Mouse (Mus musculus) heart, postnatal 0 days (tissue): ENCODE measurements at regions not wholly inside any gene's neighbourhood (a gene's known extent, or its start where the extent isn't known, plus 50 kb on each side); places are given as distances from the start of the nearest gene placed in this dataset.

Source experiments
- ATAC-seq: fragments of 200-750 bp; cut with Nextera tagmentation; 2 replicates; pipeline ENCODE4 v1.8.0; 2017; ENCODE audit warnings: low read depth, moderate number of reproducible peaks, moderate library complexity; ENCODE audit not compliant: insufficient read depth
- DNase-seq: peaks from one replicate; pipeline ENCODE4 v3.0.0-alpha.2; 2016; ENCODE audit warnings: low spot score
- H3K27ac ChIP-seq: fragments of 300-500 bp; sonication (generic); 2 replicates; pipeline ENCODE4 v1.5.1; 2014; ENCODE audit warnings: low read depth, mild to moderate bottlenecking
- H3K27me3 ChIP-seq: fragments of 300-500 bp; sonication (generic); 2 replicates; pipeline ENCODE4 v1.6.1; 2014; ENCODE audit warnings: low read length, mixed read lengths; ENCODE audit not compliant: control insufficient read depth, insufficient read depth
- H3K36me3 ChIP-seq: fragments of 300-500 bp; sonication (generic); replicated peaks from 2 replicates; pipeline ENCODE4 v1.6.1; 2014; ENCODE audit warnings: low read length, mixed read lengths; ENCODE audit not compliant: control insufficient read depth, insufficient read depth
- H3K4me1 ChIP-seq: fragments of 300-500 bp; sonication (generic); 2 replicates; pipeline ENCODE4 v1.6.1; 2014; ENCODE audit warnings: antibody characterized with exemption; ENCODE audit not compliant: control insufficient read depth, insufficient read depth
- H3K4me2 ChIP-seq: fragments of 300-500 bp; sonication (generic); 2 replicates; pipeline ENCODE4 v1.6.1; 2014; ENCODE audit warnings: low read depth, mild to moderate bottlenecking, low read length, moderate library complexity
- H3K4me3 ChIP-seq: fragments of 300-500 bp; sonication (generic); 2 replicates; pipeline ENCODE4 v1.5.1; 2014; ENCODE audit warnings: low read depth, low read length
- H3K9ac ChIP-seq: fragments of 300-500 bp; sonication (generic); replicated peaks from 2 replicates; pipeline ENCODE4 v1.6.1; 2014; ENCODE audit warnings: low read depth, low read length, mixed read lengths
- H3K9me3 ChIP-seq: fragments of 300-500 bp; sonication (generic); replicated peaks from 2 replicates; pipeline ENCODE4 v1.6.1; 2016; ENCODE audit warnings: low read length; ENCODE audit not compliant: control insufficient read depth
- CTCF ChIP-seq: IDR thresholded peaks from 2 replicates; pipeline ENCODE4 v1.5.1; 2016; ENCODE audit warnings: antibody characterized with exemption, control low read depth, low read depth
- EP300 ChIP-seq: IDR thresholded peaks from 2 replicates; pipeline ENCODE4 v1.6.1; 2016; ENCODE audit warnings: antibody characterized with exemption, low read depth
- WGBS: fragments of 180-500 bp; shearing (Covaris S2); extraction: QIAGEN DNeasy Blood & Tissue Kit; methylation state at CpG from one replicate; pipeline ENCODE4 v1.1.7; 2014; 5-methylcytosine and 5-hydroxymethylcytosine counted together

DNA sequence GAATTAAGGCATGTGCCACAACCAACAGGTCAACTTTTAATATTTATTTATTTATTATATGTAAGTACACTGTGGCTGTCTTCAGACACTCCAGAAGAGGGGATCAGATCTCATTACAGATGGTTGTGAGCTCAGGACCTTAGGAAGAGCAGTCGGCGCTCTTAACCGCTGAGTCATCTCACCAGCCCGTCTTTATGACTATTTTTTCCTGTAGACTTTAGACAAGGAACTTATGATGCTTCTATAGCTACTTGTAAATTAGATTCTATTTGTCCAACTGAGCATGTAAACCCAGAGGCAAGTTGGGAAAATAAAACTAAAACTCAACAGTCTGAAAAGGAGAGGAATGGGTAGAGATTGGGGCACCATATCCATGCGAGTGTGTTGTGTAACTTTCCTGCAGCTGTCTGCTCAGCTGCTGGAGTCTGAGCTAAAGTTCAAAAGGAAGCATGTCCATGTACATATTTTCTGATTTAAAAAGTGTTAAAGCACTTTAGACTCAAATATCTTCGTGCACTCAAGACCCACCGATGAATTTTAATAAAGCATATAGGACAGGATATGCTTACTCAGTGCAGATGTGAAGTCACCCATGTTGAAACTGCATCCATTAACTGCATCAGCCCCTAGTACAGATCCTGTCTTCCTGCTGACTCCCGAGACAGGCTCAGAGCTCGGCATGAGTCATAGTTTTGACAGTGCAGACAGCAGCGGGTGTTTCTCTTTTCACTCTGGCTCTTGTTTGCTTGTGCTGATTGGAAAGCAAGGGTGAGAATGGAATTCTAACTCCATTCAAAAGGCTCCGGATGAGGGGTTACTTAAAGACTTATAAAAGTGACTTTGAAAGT, 111.6 kb upstream of the Usp9x start:
- ATAC-seq, result 0 out of 2 replicates have a peak, but pooled peaks have one; percentile 14
- WGBS, result 45% methylated on average over 11 of the region's 11 CpGs

DNA sequence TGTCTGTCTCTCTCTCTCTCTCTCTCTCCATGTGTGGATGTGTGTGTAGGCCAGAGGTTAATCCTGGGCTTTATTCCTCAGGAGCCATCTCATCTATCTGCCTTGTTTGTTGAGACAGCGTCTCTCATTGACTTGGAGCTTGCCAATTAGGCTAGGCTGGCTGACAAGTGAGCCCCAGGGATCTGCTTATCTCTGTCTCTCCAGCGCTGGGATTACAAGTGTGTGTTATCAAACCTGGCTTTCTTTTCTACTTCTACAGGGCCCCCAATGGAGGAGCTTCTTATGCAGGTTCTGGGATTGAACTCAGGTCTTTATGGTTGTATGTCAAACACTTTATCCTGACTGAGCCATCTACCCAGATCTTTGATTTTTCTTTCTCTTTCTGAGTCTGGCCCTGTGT, 112.4 kb upstream of the Usp9x start:
- Histone ChIP-seq H3K27ac (no peak overlapping the region), H3K27me3 (no peaks in the 10 kb centered on the region), H3K4me1 (no peaks in the 10 kb centered on the region), H3K9ac (no peak overlapping the region), H3K4me2 (no peak overlapping the region), H3K36me3 (no peaks in the 10 kb centered on the region), H3K4me3 (no peak overlapping the region), H3K9me3 (no peaks in the 10 kb centered on the region)
- no peak for ATAC-seq
- 41% methylated on average over 2 of the region's 2 CpGs for WGBS
- TF ChIP-seq CTCF (no peak), EP300 (no peak)
- no peak for DNase-seq

More for the DNA sequence above, 111.6 kb upstream of the Usp9x start:
- TF ChIP-seq EP300 (no peak), CTCF (no peak)
- Histone ChIP-seq H3K4me1 (no peaks in the 10 kb centered on the region), H3K27me3 (no peaks in the 10 kb centered on the region), H3K36me3 (no peaks in the 10 kb centered on the region), H3K4me3 (no peak overlapping the region), H3K9me3 (no peaks in the 10 kb centered on the region), H3K9ac (no peak overlapping the region), H3K4me2 (no peak overlapping the region), H3K27ac (no peak overlapping the region)
- DNase-seq, result peak; percentile 26

DNA sequence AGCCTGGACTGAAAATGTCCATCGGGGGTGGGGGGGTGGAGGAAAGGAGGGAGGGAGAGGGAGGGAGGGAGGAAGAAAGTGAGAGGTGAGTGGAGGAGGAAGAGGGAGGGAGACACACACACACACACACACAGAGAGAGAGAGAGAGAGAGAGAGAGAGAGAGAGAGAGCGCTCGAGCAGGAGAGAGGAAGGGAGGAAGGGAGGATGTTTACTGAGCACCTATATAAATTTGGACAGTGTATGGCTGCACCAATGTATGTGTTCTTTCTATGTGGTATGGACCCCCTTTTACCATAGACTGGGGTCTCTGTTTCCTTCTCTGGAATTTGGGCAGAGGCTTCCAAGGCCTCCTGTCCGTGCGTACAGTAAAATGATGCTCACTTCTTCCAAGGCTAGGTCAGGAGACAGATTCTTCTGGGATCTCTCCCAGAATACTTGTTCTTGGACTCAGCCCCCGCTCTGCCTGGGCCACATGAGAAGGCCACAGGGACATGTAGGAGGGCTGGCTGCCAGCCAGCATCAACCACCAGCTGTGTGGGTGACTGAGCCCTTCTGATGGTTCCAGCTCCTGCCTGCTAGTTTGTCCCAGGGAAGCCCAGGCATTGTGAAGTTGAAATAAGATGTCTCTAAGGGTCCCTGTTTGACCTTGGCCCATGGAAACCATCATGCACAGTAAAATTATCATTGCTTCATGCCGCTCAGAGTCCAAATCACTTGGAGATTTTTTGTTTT, 120.2 kb upstream of the Usp9x start:
- Histone ChIP-seq H3K4me1 (no peaks in the 10 kb centered on the region), H3K4me2 (no peak overlapping the region), H3K36me3 (no peaks in the 10 kb centered on the region), H3K9ac (no peak overlapping the region), H3K4me3 (no peak overlapping the region), H3K27ac (no peak overlapping the region), H3K9me3 (no peaks in the 10 kb centered on the region), H3K27me3 (no peaks in the 10 kb centered on the region)
- WGBS, result 66% methylated on average over 7 of the region's 7 CpGs
- TF ChIP-seq CTCF, result no peak
- TF ChIP-seq EP300, result no peak
- DNase-seq, result peak; percentile 29
- no peak for ATAC-seq

DNA sequence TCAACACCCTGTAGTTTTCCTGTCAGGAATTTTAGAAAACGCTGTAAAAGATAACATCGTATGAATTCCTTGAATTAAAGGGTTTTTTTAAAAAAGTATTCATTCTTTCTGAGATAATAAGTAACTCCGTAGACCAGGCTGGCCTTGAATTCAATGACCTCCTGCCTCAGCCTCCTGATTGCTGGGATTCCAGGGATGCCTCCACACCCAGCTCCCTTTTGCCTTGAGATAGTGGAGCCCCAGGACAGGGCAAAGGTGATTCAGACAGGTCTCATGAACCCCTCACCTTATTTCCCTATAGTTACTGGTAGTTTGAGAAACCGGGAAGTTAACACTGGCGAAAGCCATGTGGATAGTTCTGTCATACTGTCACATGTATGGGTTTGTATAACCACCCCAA, 128.8 kb upstream of the Usp9x start:
- WGBS, result 74% methylated on average over 5 of the region's 5 CpGs

DNA sequence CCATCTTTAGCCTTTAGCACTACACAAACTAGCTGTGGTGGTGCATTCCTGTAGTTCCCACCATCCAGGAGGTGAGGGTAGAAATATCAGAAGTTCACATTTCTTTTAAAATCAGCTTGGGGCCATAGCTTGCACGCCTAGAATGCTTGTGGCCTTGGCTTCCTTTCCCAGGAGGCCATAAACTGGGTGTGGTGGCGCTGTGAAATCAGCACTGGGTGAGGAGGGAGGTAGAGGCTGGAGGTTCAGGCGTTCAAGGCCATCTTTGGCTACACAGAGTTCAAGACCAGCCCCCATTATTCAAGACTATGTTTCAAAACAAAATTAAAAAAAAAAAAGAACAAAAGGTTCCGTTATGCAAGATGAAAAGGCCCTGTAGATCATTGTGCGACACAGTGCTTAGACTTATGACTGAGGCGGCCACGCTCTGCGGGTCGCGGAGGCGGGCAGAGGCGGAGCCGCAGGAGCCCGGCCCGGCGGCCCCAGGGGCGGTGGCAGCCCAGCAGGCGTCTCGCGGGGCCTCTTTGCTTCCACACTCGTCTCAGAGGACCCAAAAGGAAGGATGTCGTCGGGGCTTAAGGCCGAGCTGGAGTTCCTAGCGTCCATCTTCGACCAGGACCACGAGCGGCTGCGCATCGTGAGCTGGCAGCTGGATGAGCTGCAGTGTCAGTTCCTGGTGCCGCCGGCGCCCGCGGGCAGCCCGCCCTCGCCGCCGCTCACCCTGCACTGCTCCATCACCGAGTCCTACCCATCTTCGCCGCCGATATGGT, 134.7 kb upstream of the Usp9x start:
- ATAC-seq, result peak; percentile 58; the same call in 1 of the 2 replicates
- Histone ChIP-seq H3K36me3 (no peaks in the 10 kb centered on the region), H3K4me1 (no peaks in the 10 kb centered on the region), H3K9me3 (no peaks in the 10 kb centered on the region), H3K27ac (no peak overlapping the region), H3K27me3 (no peaks in the 10 kb centered on the region), H3K4me2 (peak overlapping the region; percentile 70), H3K4me3 (peak overlapping the region; percentile 51), H3K9ac (peak overlapping the region; percentile 48)
- 18% methylated on average over 34 of the region's 43 CpGs for WGBS
- TF ChIP-seq EP300 (no peak), CTCF (no peak)
- peak; percentile 10 for DNase-seq

More for the DNA sequence above, 128.8 kb upstream of the Usp9x start:
- Histone ChIP-seq H3K9me3 (no peaks in the 10 kb centered on the region), H3K4me2 (no peak overlapping the region), H3K27ac (no peak overlapping the region), H3K4me3 (no peak overlapping the region), H3K27me3 (no peaks in the 10 kb centered on the region), H3K9ac (no peak overlapping the region), H3K36me3 (no peaks in the 10 kb centered on the region), H3K4me1 (no peaks in the 10 kb centered on the region)
- DNase-seq (no peak), ATAC-seq (no peak)
- TF ChIP-seq CTCF (no peak), EP300 (no peak)
